Mouse (Mus musculus) MEL (cell line): ENCODE measurements at regions not wholly inside any gene's neighbourhood (a gene's known extent, or its start where the extent isn't known, plus 50 kb on each side); places are given as distances from the start of the nearest gene placed in this dataset.

ENCODE experiments used
- DNase-seq: peaks from one replicate; pipeline ENCODE4 v3.0.0; 2011; ENCODE audit warnings: low read depth, low spot score
- H3K27ac ChIP-seq: 2 replicates; pipeline ENCODE4 v1.5.1; 2012; ENCODE audit warnings: low read depth, mild to moderate bottlenecking, control low read depth, low read length, moderate library complexity; ENCODE audit not compliant: control insufficient read depth
- H3K27me3 ChIP-seq, 2 experiments: fragments of 150-350 bp in 1 of 2; sonication (generic) in 1 of 2; 2 replicates each; pipeline ENCODE4 v1.6.1; 2012; ENCODE audit warnings: low read length in 2 of 2, mild to moderate bottlenecking in 2 of 2, improper control_type of control experiment in 1 of 2, moderate library complexity in 1 of 2; ENCODE audit not compliant: insufficient read depth in 2 of 2, control insufficient read depth in 1 of 2
- H3K36me3 ChIP-seq, 2 experiments: 2 replicates each; pipeline ENCODE4 v1.6.1; 2012 to 2014; ENCODE audit warnings: low read length in 2 of 2, improper control_type of control experiment in 1 of 2, inconsistent platforms in 1 of 2, mild to moderate bottlenecking in 1 of 2; ENCODE audit not compliant: insufficient read depth in 2 of 2, control insufficient read depth in 1 of 2
- H3K4me1 ChIP-seq, 2 experiments: fragments of 150-350 bp in 1 of 2; sonication (generic) in 1 of 2; 2 replicates each; pipeline ENCODE4 v1.6.1; 2012; ENCODE audit warnings: low read length in 2 of 2, improper control_type of control experiment in 1 of 2, mild to moderate bottlenecking in 1 of 2; ENCODE audit not compliant: insufficient read depth in 2 of 2, control insufficient read depth in 1 of 2
- H3K4me3 ChIP-seq, 2 experiments: fragments of 150-350 bp in 1 of 2; sonication (generic) in 1 of 2; 2 replicates each; pipeline ENCODE4 v1.5.1; 2012; ENCODE audit warnings: low read depth in 2 of 2, low read length in 2 of 2, mild to moderate bottlenecking in 2 of 2, moderate library complexity in 2 of 2, control low read depth in 1 of 2, improper control_type of control experiment in 1 of 2; ENCODE audit not compliant: control insufficient read depth in 1 of 2, insufficient read depth in 1 of 2
- H3K79me2 ChIP-seq: 2 replicates; pipeline ENCODE4 v1.6.1; 2012; ENCODE audit warnings: mild to moderate bottlenecking, low read length, moderate library complexity; ENCODE audit not compliant: control insufficient read depth, poor library complexity, insufficient read depth
- H3K9ac ChIP-seq: 2 replicates; pipeline ENCODE4 v1.6.1; 2012; ENCODE audit warnings: low read depth, mild to moderate bottlenecking, control low read depth, low read length, moderate library complexity; ENCODE audit not compliant: control insufficient read depth, poor library complexity, severe bottlenecking
- H3K9me3 ChIP-seq: fragments of 150-350 bp; sonication (generic); replicated peaks from 2 replicates; pipeline ENCODE4 v1.6.1; 2012; ENCODE audit warnings: mild to moderate bottlenecking, low read length, improper control_type of control experiment, moderate library complexity; ENCODE audit not compliant: insufficient read depth
- BHLHE40 ChIP-seq: IDR thresholded peaks from 2 replicates; pipeline ENCODE4 v1.6.1; 2012; ENCODE audit warnings: low read depth, mild to moderate bottlenecking, inconsistent platforms, low read length, improper control_type of control experiment, borderline replicate concordance
- EP300 ChIP-seq, 2 experiments: IDR thresholded peaks; 2 replicates each; pipeline ENCODE4 v1.6.1; 2011; ENCODE audit warnings: improper control_type of control experiment in 2 of 2, low read length in 2 of 2, low read depth in 1 of 2, mild to moderate bottlenecking in 1 of 2
- ETS1 ChIP-seq: IDR thresholded peaks from 2 replicates; pipeline ENCODE4 v1.6.1; 2012; ENCODE audit warnings: low read depth, mild to moderate bottlenecking, inconsistent platforms, low read length, improper control_type of control experiment, moderate library complexity
- GATA1 ChIP-seq: IDR thresholded peaks from 2 replicates; pipeline ENCODE4 v1.6.1; 2011; ENCODE audit warnings: low read depth, low read length, improper control_type of control experiment
- MAFK ChIP-seq: IDR thresholded peaks from 2 replicates; pipeline ENCODE4 v1.6.1; 2011; ENCODE audit warnings: low read depth, mild to moderate bottlenecking, low read length, improper control_type of control experiment, borderline replicate concordance
- MAX ChIP-seq: IDR thresholded peaks from 2 replicates; pipeline ENCODE4 v1.6.1; 2011; ENCODE audit warnings: low read length, improper control_type of control experiment
- MEF2A ChIP-seq: IDR thresholded peaks from 2 replicates; pipeline ENCODE4 v1.6.1; 2014; ENCODE audit warnings: low read depth, mild to moderate bottlenecking, inconsistent platforms, low read length, improper control_type of control experiment; ENCODE audit not compliant: poor library complexity, insufficient replicate concordance, severe bottlenecking; ENCODE audit errors: extremely low read depth
- MXI1 ChIP-seq: IDR thresholded peaks from 2 replicates; pipeline ENCODE4 v1.6.1; 2011; ENCODE audit warnings: mild to moderate bottlenecking, low read depth, low read length, improper control_type of control experiment
- MYB ChIP-seq: IDR thresholded peaks from 2 replicates; pipeline ENCODE4 v1.6.1; 2011; ENCODE audit warnings: mild to moderate bottlenecking, low read depth, low read length, improper control_type of control experiment
- MYC ChIP-seq: IDR thresholded peaks from 2 replicates; pipeline ENCODE4 v1.6.1; 2011; ENCODE audit warnings: low read depth, mild to moderate bottlenecking, low read length, improper control_type of control experiment, moderate library complexity
- NELFE ChIP-seq: IDR thresholded peaks from 2 replicates; pipeline ENCODE4 v1.6.1; 2011; ENCODE audit warnings: low read depth, low read length, improper control_type of control experiment
- POLR2AphosphoS2 ChIP-seq: IDR thresholded peaks from 2 replicates; pipeline ENCODE4 v1.6.1; 2011; ENCODE audit warnings: low read length, improper control_type of control experiment
- RAD21 ChIP-seq: IDR thresholded peaks from 2 replicates; pipeline ENCODE4 v1.6.1; 2011; ENCODE audit warnings: mild to moderate bottlenecking, low read depth, low read length, improper control_type of control experiment
- RCOR1 ChIP-seq: IDR thresholded peaks from 2 replicates; pipeline ENCODE4 v1.6.1; 2012; ENCODE audit warnings: low read depth, mild to moderate bottlenecking, inconsistent platforms, low read length, improper control_type of control experiment
- SIN3A ChIP-seq: IDR thresholded peaks from 2 replicates; pipeline ENCODE4 v1.6.1; 2012; ENCODE audit warnings: low read length, improper control_type of control experiment, inconsistent platforms
- TAL1 ChIP-seq: IDR thresholded peaks from 2 replicates; pipeline ENCODE4 v1.6.1; 2012; ENCODE audit warnings: mild to moderate bottlenecking, inconsistent platforms, low read length, moderate library complexity, mixed read lengths
- TCF12 ChIP-seq: IDR thresholded peaks from 2 replicates; pipeline ENCODE4 v1.6.1; 2014; ENCODE audit warnings: low read depth, mild to moderate bottlenecking, inconsistent platforms, low read length, improper control_type of control experiment, moderate library complexity
- USF2 ChIP-seq, 2 experiments: IDR thresholded peaks; 2 replicates each; pipeline ENCODE4 v1.6.1; 2011 to 2012; ENCODE audit warnings: improper control_type of control experiment in 2 of 2, low read length in 2 of 2, borderline replicate concordance in 1 of 2, inconsistent platforms in 1 of 2, low read depth in 1 of 2, mild to moderate bottlenecking in 1 of 2; ENCODE audit not compliant: insufficient read depth in 1 of 2
- ZKSCAN1 ChIP-seq: IDR thresholded peaks from 2 replicates; pipeline ENCODE4 v1.6.1; 2012; ENCODE audit warnings: low read depth, mild to moderate bottlenecking, inconsistent platforms, low read length, improper control_type of control experiment, moderate library complexity
- ZMIZ1 ChIP-seq: IDR thresholded peaks from 2 replicates; pipeline ENCODE4 v1.6.1; 2012; ENCODE audit warnings: low read depth, mild to moderate bottlenecking, inconsistent platforms, low read length, improper control_type of control experiment, moderate library complexity
- ZNF384 ChIP-seq: IDR thresholded peaks from 2 replicates; pipeline ENCODE4 v1.6.1; 2012; ENCODE audit warnings: low read depth, mild to moderate bottlenecking, inconsistent platforms, low read length, improper control_type of control experiment

GRCm38 (mm10) chr10:21498143-21498542 lies 94.8 kb upstream of the 1700020N01Rik start:
- no peak overlapping the region for H3K27ac ChIP-seq
- no peak for TF ChIP-seq RAD21
- no peak for TF ChIP-seq NELFE
- TF ChIP-seq TAL1 = no peak
- no peak for TF ChIP-seq MXI1
- TF ChIP-seq ZMIZ1 = no peak
- no peak for TF ChIP-seq POLR2AphosphoS2
- no peak for TF ChIP-seq SIN3A
- TF ChIP-seq GATA1 = no peak
- TF ChIP-seq MEF2A = no peak
- TF ChIP-seq RCOR1 = no peak
- TF ChIP-seq USF2 (IDR thresholded peaks at IDR 0.05; ENCODE audit: borderline replicate concordance in 1 of 2, insufficient read depth in 1 of 2, low read depth in 1 of 2, low read length in 2 of 2) = no peak
- no peak for TF ChIP-seq ZNF384
- TF ChIP-seq ZKSCAN1 = no peak
- TF ChIP-seq MYB = no peak
- TF ChIP-seq ETS1 = no peak
- no peak for TF ChIP-seq MYC
- no peak for TF ChIP-seq BHLHE40
- TF ChIP-seq MAFK = no peak
- TF ChIP-seq MAX = no peak
- TF ChIP-seq, all 39 proteins: peak for 0
- H3K4me3 ChIP-seq = no peak overlapping the region
- no peaks in the 10 kb centered on the region for H3K9me3 ChIP-seq
- no peaks in the 10 kb centered on the region for H3K27me3 ChIP-seq
- H3K79me2 ChIP-seq = no peaks in the 10 kb centered on the region
- H3K9ac ChIP-seq = no peak overlapping the region
- DNase-seq = no peak
- H3K36me3 ChIP-seq = peaks cover 0 to 8% of the 10 kb centered on the region in 2 experiments; a peak in 2 of 4 replicates
- peaks cover 6 to 7% of the 10 kb centered on the region in 2 experiments; a peak in 2 of 4 replicates for H3K4me1 ChIP-seq

- H3K4me1 ChIP-seq = peaks cover 6 to 7% of the 10 kb centered on the region in 2 experiments; a peak in 2 of 4 replicates
- no peaks in the 10 kb centered on the region for H3K9me3 ChIP-seq
- no peak overlapping the region for H3K4me3 ChIP-seq
- TF ChIP-seq EP300 (IDR thresholded peaks at IDR 0.05; ENCODE audit: low read depth in 1 of 2, low read length in 2 of 2) (peak; percentile 26 to 50; a peak in 1 of 4 replicates), GATA1 (no peak), SIN3A (no peak), TCF12 (0 out of 2 replicates have a peak, but pooled peaks have one; percentile 12), ETS1 (peak; percentile 65)
- no peak overlapping the region; the same call in 1 of the 2 replicates for H3K27ac ChIP-seq
- H3K27me3 ChIP-seq = no peaks in the 10 kb centered on the region
- no peaks in the 10 kb centered on the region for H3K79me2 ChIP-seq
- peak; percentile 31 for DNase-seq
- no peak overlapping the region for H3K9ac ChIP-seq
- peaks cover 0 to 8% of the 10 kb centered on the region in 2 experiments; a peak in 2 of 4 replicates for H3K36me3 ChIP-seq
Observed at GRCm38 (mm10) chr10:21501658-21502057, 91.3 kb upstream of the 1700020N01Rik start.
